Mouse (Mus musculus): ENCODE measurements around the gene Dlec1. TPM values are rescaled to one million over a fixed set of nuclear protein-coding genes. Genes with fewer than 3 reads are reported as not detected.

The Dlec1 gene
- polyA plus RNA-seq, 1 experiment from 2014 or later, result 1.0 TPM

DNA sequence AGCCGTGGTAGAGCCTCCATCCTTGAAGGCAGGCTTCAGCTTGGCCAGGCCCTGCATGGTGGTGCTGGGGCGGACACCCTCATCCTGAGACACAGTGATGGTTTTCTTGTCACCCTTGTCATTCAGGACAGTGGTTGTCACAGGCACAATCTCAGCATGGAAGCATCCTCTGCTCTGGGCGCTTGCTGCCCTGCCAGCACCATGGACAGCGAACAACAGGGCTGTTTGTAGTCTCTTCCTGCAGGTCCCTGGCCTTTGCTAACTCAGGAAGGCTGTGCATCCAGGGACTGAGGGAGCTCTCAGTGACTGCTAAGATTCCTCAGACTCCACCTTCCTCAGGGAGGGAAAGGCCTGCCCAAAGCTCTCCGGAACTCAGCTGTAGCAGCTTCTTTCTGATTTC lies 47.3 kb downstream of the Dlec1 start:
- ATAC-seq (ENCODE audit: low FRiP score), result no peak
- H3K27me3 ChIP-seq, result 0 out of 2 replicates have a peak, but pooled peaks cover 5% of the 10 kb centered on the region
- no peaks in the 10 kb centered on the region for H3K4me1 ChIP-seq
- H3K4me3 ChIP-seq (replicated peaks), result no peak overlapping the region
- H3K27ac ChIP-seq, result no peak overlapping the region
- H3K36me3 ChIP-seq (replicated peaks), result no peaks in the 10 kb centered on the region
- no peak overlapping the region for H3K4me2 ChIP-seq
- 34% methylated on average over 5 of the region's 5 CpGs for WGBS
- no peak overlapping the region for H3K9ac ChIP-seq
- H3K9me3 ChIP-seq, result no peaks in the 10 kb centered on the region

DNA sequence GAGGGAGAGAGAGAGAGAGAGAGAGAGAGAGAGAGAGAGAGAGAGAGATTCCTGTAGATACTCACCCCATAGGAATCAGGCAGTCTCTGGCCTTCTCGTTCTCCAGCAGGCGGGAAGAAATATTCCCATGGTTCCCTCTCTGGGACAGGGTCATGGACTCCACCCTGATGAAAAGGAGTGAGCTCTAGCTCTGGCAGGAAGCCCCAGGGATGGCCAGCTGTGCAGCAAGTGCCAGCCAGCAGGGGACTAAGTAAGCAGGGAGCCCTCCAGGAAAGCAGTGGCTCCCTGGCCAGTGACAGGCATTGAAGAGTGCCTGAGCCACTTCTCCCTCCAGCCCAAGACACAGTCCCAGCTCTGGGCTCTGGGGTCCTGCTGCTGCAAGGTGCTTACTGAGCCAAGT lies 49.5 kb downstream of the Dlec1 start:
- Histone ChIP-seq H3K36me3 (replicated peaks) (no peaks in the 10 kb centered on the region), H3K4me3 (replicated peaks) (no peak overlapping the region)

DNA sequence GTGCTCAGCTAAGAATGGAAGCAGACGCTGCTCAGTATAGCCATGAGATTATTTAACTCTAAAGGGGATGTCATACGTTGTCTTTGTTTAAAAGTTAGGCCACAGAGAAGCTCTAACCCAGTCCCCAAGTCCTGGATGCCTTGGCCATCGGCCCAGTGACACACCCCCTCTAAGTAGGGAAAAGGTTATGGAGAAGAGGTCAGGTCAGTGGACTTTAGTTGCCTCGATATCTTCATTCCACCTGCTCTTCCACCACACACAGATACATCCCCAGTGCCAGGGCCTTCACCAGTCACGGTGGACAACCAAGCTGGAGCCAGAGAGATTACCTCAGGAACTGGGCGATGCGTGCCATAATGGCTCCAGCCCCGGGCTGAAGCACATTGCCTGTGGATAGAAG lies 53.1 kb downstream of the Dlec1 start:
- H3K9me3 ChIP-seq, result no peaks in the 10 kb centered on the region
- no peak overlapping the region for H3K9ac ChIP-seq
- 88% methylated on average over 8 of the region's 8 CpGs for WGBS
- H3K27me3 ChIP-seq, result peaks cover 29% of the 10 kb centered on the region
- H3K4me1 ChIP-seq, result peaks cover 5% of the 10 kb centered on the region; the same call in 1 of the 2 replicates
- H3K27ac ChIP-seq, result no peak overlapping the region
- ATAC-seq (ENCODE audit: low FRiP score), result no peak
- no peaks in the 10 kb centered on the region for H3K36me3 ChIP-seq (replicated peaks)
- H3K4me3 ChIP-seq (replicated peaks), result no peak overlapping the region
- H3K4me2 ChIP-seq, result no peak overlapping the region

More for the DNA sequence above, 49.5 kb downstream of the Dlec1 start:
- Histone ChIP-seq H3K4me2 (no peak overlapping the region), H3K9me3 (no peaks in the 10 kb centered on the region), H3K27ac (no peak overlapping the region), H3K9ac (no peak overlapping the region), H3K27me3 (peaks cover 21% of the 10 kb centered on the region), H3K4me1 (peaks cover 5% of the 10 kb centered on the region; the same call in 1 of the 2 replicates)
- 55% methylated on average over 2 of the region's 2 CpGs for WGBS
- ATAC-seq (ENCODE audit: low FRiP score), result no peak

DNA sequence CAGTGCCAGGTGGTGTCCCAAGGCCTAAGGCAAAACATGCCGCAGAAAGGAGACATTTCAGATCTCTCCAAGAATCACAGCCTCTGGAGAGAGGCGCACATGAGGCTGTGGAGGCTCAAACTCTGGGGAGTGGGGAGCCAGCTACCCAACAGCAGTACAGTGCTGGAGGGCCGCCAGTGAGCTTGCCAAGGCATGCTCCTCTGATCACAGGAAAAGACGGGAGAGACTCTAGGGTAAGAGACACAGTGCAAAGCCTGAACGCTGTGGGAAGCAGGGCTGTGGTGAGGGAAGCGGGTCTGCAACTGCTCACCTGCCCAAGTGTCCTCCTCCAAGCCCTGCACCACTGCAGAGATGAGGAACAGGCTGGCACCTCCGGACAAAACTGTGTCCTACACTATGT lies 53.5 kb downstream of the Dlec1 start:
- ATAC-seq (ENCODE audit: low FRiP score), result no peak
- peaks cover 5% of the 10 kb centered on the region; the same call in 1 of the 2 replicates for H3K4me1 ChIP-seq
- no peak overlapping the region for H3K4me2 ChIP-seq
- peak overlapping the region; percentile 56; the same call in 1 of the 2 replicates for H3K4me3 ChIP-seq (replicated peaks)
- H3K36me3 ChIP-seq (replicated peaks), result no peaks in the 10 kb centered on the region
- 63% methylated on average over 7 of the region's 7 CpGs for WGBS
- peaks cover 29% of the 10 kb centered on the region for H3K27me3 ChIP-seq
- H3K27ac ChIP-seq, result no peak overlapping the region
- no peaks in the 10 kb centered on the region for H3K9me3 ChIP-seq
- H3K9ac ChIP-seq, result no peak overlapping the region

DNA sequence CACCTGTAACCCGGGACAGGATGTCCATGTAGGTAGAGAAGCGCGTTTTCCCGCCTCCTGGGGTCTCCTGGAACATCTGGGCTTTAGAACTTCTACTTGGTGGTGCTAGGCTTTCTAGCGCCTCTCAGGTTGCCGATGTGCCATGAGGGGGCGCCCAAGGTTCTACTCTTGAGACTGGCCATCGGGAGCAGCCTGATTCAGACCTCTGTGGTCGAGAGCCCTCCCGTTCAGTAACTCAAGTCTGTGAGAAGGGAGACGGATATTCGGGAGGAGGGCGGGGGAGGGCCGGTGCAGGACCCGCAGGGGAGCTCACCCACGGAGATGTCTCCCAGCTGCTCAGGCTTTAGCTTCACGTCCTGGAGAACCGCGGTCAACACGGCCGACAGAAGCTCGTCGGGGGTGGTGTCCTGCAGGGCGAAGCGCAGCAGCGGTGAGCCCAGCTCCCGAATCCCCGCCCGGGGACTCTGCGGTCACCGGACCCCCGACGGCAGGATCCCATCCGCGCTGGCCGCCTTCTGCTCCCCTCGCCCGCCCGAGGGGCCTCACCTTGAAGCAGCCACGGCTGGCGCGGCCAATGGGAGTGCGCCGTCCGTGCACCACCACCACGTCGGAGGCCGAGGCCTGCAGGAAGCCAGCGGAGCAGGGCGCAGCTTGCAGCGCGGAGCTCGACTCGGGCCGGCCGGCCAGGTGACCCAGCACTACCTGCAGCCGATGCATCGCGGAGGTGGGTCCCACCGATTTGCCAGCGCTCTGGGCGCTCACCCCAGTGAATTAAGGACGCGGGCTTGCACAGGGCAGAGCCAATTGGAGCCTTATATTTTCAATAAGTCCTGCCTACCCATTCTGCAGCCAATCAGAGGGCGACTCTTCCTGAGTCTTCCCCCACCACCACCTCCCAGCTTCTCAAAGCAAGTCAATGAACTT lies 54.3 kb downstream of the Dlec1 start, which contains the start of gene Acaa1b:
Gene Acaa1b (minus strand): TSS at position 816 of the 924 bp plus-strand sequence.
- Histone ChIP-seq H3K27ac (no peak within 1 kb of the TSS), H3K4me3 (replicated peaks) (peak within 1 kb of the TSS; percentile 56), H3K4me2 (peak within 1 kb of the TSS; percentile 71), H3K4me1 (peaks cover 5% of the 10 kb centered on the region; the same call in 1 of the 2 replicates), H3K9ac (peak within 1 kb of the TSS; percentile 45; the same call in 1 of the 2 replicates), H3K27me3 (peaks cover 29% of the 10 kb centered on the region), H3K9me3 (no peaks in the 10 kb centered on the region), H3K36me3 (replicated peaks) (no peaks in the 10 kb centered on the region)
- peak; percentile 92 for ATAC-seq (ENCODE audit: low FRiP score)
- under 1% methylated on average over 63 of the region's 65 CpGs for WGBS

DNA sequence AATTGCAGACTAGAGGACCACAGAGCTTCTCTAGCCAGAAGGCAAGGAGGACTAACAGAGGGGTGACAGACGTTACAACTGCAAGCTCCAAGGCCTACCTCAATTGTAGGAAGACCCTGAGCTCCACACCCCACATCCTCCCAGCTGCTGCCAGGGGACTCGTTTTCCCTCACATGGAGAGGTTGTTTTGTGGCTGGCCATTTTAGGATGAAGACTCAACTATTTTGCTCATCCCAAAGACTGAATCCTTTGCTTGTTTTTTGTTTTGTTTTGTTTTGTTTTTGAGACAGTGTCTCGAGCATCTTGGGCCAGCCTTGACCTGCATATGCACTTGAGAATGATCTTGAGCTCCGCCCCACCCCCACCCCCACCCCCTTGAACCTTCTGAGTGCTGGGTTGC lies 56.6 kb downstream of the Dlec1 start, which contains the start of gene Gm47289:
Gene Gm47289 (plus strand): TSS at position 301 of the 400 bp plus-strand sequence.
- peaks cover 29% of the 10 kb centered on the region for H3K27me3 ChIP-seq
- no peak for ATAC-seq (ENCODE audit: low FRiP score)
- H3K9me3 ChIP-seq, result no peaks in the 10 kb centered on the region
- no peak within 1 kb of the TSS for H3K9ac ChIP-seq
- no peak within 1 kb of the TSS for H3K4me3 ChIP-seq (replicated peaks)
- H3K27ac ChIP-seq, result no peak within 1 kb of the TSS
- H3K36me3 ChIP-seq (replicated peaks), result no peaks in the 10 kb centered on the region
- 63% methylated on average over 4 of the region's 4 CpGs for WGBS
- H3K4me1 ChIP-seq, result peaks cover 5% of the 10 kb centered on the region; the same call in 1 of the 2 replicates
- no peak within 1 kb of the TSS for H3K4me2 ChIP-seq

DNA sequence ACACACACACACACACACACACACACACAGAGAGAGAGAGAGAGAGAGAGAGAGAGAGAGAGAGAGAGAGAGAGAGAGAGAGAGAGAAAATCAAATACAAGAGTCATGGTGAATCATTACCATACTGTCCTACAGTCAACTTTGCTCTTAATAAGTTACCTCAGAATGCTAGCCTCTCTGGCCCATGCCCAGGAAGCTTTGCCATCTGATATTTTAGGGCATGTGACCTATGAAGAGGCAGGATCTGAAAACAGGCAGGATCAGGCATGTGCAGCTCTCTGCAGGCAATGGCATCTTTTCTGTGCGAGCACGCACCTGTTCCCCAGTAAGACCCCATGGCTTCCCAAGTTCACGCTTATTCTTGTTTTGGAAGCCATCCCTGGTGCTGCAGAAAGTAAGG lies 58.4 kb downstream of the Dlec1 start:
- ATAC-seq (ENCODE audit: low FRiP score), result no peak
- no peak overlapping the region for H3K27ac ChIP-seq
- no peaks in the 10 kb centered on the region for H3K36me3 ChIP-seq (replicated peaks)
- whole genome bisulfite sequencing, result 90% methylated on average over 3 of the region's 3 CpGs
- no peak overlapping the region for H3K9ac ChIP-seq
- no peak overlapping the region for H3K4me3 ChIP-seq (replicated peaks)
- no peak overlapping the region for H3K4me2 ChIP-seq
- H3K4me1 ChIP-seq, result peaks cover 5% of the 10 kb centered on the region; the same call in 1 of the 2 replicates
- H3K9me3 ChIP-seq, result no peaks in the 10 kb centered on the region
- H3K27me3 ChIP-seq, result peaks cover 14% of the 10 kb centered on the region

DNA sequence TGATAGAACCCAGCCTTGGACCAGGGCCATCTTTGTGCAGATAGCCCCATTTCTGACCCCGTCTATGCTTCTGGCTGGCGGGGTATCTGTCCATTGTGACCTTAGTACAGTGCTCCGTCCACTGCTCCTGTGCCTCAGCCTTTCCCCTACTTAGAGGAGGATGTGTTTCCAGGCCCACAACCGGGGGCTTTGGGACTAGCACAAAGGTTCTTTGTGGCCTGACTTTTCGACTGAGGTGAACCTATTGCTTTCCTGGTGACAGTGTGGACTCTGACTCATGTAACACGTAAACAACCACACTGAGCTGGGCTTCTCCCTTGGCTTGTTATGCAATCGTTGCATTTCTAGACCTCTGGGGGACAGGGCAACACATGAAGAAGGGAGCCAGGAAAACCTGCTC lies 62.5 kb downstream of the Dlec1 start:
- no peak overlapping the region for H3K4me2 ChIP-seq
- no peaks in the 10 kb centered on the region for H3K4me1 ChIP-seq
- no peak overlapping the region for H3K27ac ChIP-seq
- no peaks in the 10 kb centered on the region for H3K36me3 ChIP-seq (replicated peaks)
- H3K27me3 ChIP-seq, result no peaks in the 10 kb centered on the region
- no peak overlapping the region for H3K4me3 ChIP-seq (replicated peaks)
- ATAC-seq (ENCODE audit: low FRiP score), result no peak
- no peaks in the 10 kb centered on the region for H3K9me3 ChIP-seq
- H3K9ac ChIP-seq, result no peak overlapping the region
- WGBS, result 93% methylated on average over 7 of the region's 7 CpGs

DNA sequence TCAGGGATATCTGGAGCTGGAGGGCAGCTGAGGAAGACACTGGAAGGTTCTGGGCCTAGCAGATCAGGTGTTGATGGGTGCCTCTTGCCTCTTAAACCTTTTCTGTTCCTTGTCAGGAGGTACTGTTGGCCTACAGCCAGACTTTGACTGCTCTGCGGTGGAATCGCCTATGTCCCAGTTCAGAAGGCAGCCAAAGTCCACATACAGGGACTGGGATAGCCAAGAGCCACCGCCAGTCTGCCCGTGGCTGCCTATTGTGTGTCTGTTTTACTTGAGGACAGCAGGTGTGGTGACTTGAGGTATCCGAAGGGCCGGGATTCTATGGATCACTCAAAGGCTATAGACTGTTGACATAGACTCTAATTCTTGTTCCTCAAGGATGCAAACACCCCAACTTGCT lies 63.3 kb downstream of the Dlec1 start:
- Histone ChIP-seq H3K4me2 (no peak overlapping the region), H3K27me3 (no peaks in the 10 kb centered on the region), H3K27ac (no peak overlapping the region), H3K4me1 (no peaks in the 10 kb centered on the region), H3K9me3 (no peaks in the 10 kb centered on the region), H3K4me3 (replicated peaks) (no peak overlapping the region), H3K9ac (no peak overlapping the region), H3K36me3 (replicated peaks) (no peaks in the 10 kb centered on the region)
- WGBS, result 93% methylated on average over 6 of the region's 6 CpGs
- no peak for ATAC-seq (ENCODE audit: low FRiP score)

DNA sequence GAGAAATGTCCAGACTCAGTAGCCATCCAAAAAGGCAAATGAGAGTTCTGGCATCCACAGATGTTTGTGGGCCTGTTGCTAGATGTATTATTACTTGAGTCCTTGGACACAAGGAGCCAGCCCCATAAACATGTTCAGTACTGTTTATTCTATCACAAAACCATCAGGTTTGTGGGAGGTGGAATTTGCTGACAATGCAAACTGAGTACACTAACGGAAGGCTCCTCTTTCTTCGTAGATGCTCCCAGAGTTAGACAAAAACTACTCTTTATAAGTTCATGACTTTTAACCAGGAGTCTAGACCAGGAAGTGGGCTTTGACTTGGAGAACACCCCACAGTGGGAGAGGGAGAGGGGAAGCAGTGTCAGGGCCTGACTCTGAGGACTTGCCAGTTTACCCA lies 65.3 kb downstream of the Dlec1 start:
- Histone ChIP-seq H3K27ac (no peak overlapping the region), H3K4me3 (replicated peaks) (no peak overlapping the region), H3K4me2 (no peak overlapping the region), H3K4me1 (no peaks in the 10 kb centered on the region), H3K27me3 (no peaks in the 10 kb centered on the region), H3K36me3 (replicated peaks) (no peaks in the 10 kb centered on the region), H3K9ac (no peak overlapping the region), H3K9me3 (no peaks in the 10 kb centered on the region)
- WGBS, result 97% methylated on average over 2 of the region's 2 CpGs
- ATAC-seq (ENCODE audit: low FRiP score), result no peak

DNA sequence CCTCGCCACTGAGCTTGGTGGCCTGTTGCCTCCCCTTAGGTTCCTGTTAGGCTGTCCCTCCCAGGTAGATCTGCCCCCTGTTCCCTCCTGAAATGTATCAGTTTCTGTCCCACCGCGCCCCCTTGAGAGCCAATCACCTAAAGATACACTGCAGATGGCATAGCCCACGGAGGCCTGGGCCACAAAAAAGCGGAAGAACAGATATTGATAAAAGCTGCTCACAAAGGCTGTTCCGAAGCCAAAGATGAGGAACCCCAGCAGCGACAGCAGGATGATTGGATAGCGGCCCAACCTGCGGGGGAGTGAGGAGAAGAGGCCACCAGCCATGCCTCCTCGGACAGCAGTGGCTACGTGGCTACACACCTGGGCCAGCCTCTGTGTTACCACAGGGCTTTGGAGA lies 77.0 kb downstream of the Dlec1 start:
- Histone ChIP-seq H3K36me3 (replicated peaks) (no peaks in the 10 kb centered on the region), H3K4me1 (no peaks in the 10 kb centered on the region)

DNA sequence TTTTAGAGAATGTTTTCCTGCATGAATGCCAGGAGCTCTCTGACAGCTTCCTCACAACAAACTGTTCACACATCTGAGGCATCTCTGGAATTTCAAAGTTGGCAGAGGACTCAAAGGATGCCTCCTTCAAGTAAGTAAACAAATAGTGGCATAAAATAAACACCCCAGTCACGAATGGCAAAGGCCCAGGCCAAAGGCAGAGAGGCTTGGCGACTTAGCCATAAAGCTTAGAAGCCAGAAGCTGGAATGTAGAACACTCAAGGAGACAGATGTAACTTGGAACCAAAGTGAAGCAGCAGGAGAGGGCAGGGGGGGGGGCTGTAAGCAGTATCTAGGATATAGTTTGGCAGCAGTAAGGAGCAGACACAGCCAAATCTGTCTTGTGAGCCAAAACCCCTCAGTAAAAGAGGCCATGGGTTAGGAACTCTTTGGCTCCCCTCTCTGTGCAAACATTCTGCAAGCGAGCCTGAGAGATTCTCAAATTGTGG lies 79.0 kb downstream of the Dlec1 start:
- H3K27ac ChIP-seq, result no peak overlapping the region
- no peak overlapping the region for H3K9ac ChIP-seq
- ATAC-seq (ENCODE audit: low FRiP score), result no peak
- WGBS, result 58% methylated on average over 3 of the region's 3 CpGs
- no peaks in the 10 kb centered on the region for H3K4me1 ChIP-seq
- no peaks in the 10 kb centered on the region for H3K27me3 ChIP-seq
- no peak overlapping the region for H3K4me3 ChIP-seq (replicated peaks)
- H3K4me2 ChIP-seq, result no peak overlapping the region
- H3K9me3 ChIP-seq, result no peaks in the 10 kb centered on the region
- H3K36me3 ChIP-seq (replicated peaks), result no peaks in the 10 kb centered on the region

More for the DNA sequence above, 77.0 kb downstream of the Dlec1 start:
- 92% methylated on average over 11 of the region's 11 CpGs for WGBS
- Histone ChIP-seq H3K9me3 (no peaks in the 10 kb centered on the region), H3K4me3 (replicated peaks) (no peak overlapping the region), H3K27ac (no peak overlapping the region), H3K4me2 (no peak overlapping the region), H3K9ac (no peak overlapping the region), H3K27me3 (no peaks in the 10 kb centered on the region)
- no peak for ATAC-seq (ENCODE audit: low FRiP score)

Data from forebrain, embryonic 12.5 days (tissue).